Mouse (Mus musculus): ENCODE results near the gene Cdkal1.

- TF ChIP-seq CTCF (conservative IDR thresholded peaks at IDR 0.05; ENCODE audit: insufficient read depth, insufficient read length, low read depth, low read length): no peak
- no peak for TF ChIP-seq POLR2A (IDR thresholded peaks at IDR 0.05; ENCODE audit: low read depth, low read length)
Measured at GRCm38 (mm10) chr13:29590164-29590563, 265.3 kb downstream of the Cdkal1 start.
